Mouse (Mus musculus): ENCODE results near the gene Prc1. TPM values are rescaled to one million over a fixed set of nuclear protein-coding genes. Genes with fewer than 3 reads are reported as not detected.

The Prc1 gene
- total and polyA plus RNA-seq, 2 experiments from 2014 or later: 12.9 to 14.1 TPM

GRCm38 (mm10) chr7:80334848-80335247, 40.6 kb downstream of the Prc1 start:
- H3K4me1 ChIP-seq (ENCODE audit: insufficient read depth, low read length): peaks cover 13% of the 10 kb centered on the region; the same call in 1 of the 2 replicates
- no peaks in the 10 kb centered on the region for H3K27me3 ChIP-seq (ENCODE audit: insufficient read depth, low read length)
- no peak overlapping the region for H3K27ac ChIP-seq (ENCODE audit: low read depth, low read length)
- no peaks in the 10 kb centered on the region for H3K9me3 ChIP-seq (ENCODE audit: low read length)
- peaks cover 66% of the 10 kb centered on the region for H3K36me3 ChIP-seq (ENCODE audit: insufficient read depth, low read length)
- DNase-seq (ENCODE audit: low spot score): no peak
- WGBS: 96% methylated on average over 4 of the region's 4 CpGs
- ATAC-seq (ENCODE audit: low FRiP score): no peak
- no peak for TF ChIP-seq CTCF (IDR thresholded peaks at IDR 0.05)
- no peak overlapping the region for H3K9ac ChIP-seq (replicated peaks; ENCODE audit: low read length, poor library complexity, severe bottlenecking)
- H3K4me3 ChIP-seq (ENCODE audit: low read depth, low read length): no peak overlapping the region
- no peak overlapping the region for H3K4me2 ChIP-seq (ENCODE audit: low read depth, low read length, poor library complexity, severe bottlenecking)

- peaks cover 47% of the 10 kb centered on the region for H3K36me3 ChIP-seq (ENCODE audit: insufficient read depth, low read length)
- no peak overlapping the region for H3K27ac ChIP-seq (ENCODE audit: low read depth, low read length)
- no peak for TF ChIP-seq CTCF (IDR thresholded peaks at IDR 0.05)
- no peak overlapping the region for H3K9ac ChIP-seq (replicated peaks; ENCODE audit: low read length, poor library complexity, severe bottlenecking)
- WGBS: 94% methylated on average over 3 of the region's 3 CpGs
- peaks cover 16% of the 10 kb centered on the region; the same call in 1 of the 2 replicates for H3K4me1 ChIP-seq (ENCODE audit: insufficient read depth, low read length)
- DNase-seq (ENCODE audit: low spot score) (no peak), ATAC-seq (ENCODE audit: low FRiP score) (no peak)
- H3K27me3 ChIP-seq (ENCODE audit: insufficient read depth, low read length): no peaks in the 10 kb centered on the region
- H3K4me2 ChIP-seq (ENCODE audit: low read depth, low read length, poor library complexity, severe bottlenecking): no peak overlapping the region
- no peaks in the 10 kb centered on the region for H3K9me3 ChIP-seq (ENCODE audit: low read length)
- H3K4me3 ChIP-seq (ENCODE audit: low read depth, low read length): no peak overlapping the region
Observed at GRCm38 (mm10) chr7:80336932-80337331, 42.7 kb downstream of the Prc1 start.

GRCm38 (mm10) chr7:80339371-80339770, 45.1 kb downstream of the Prc1 start:
- 6% methylated on average over 17 of the region's 17 CpGs for WGBS
- Histone ChIP-seq H3K36me3 (ENCODE audit: insufficient read depth, low read length) (peaks cover 27% of the 10 kb centered on the region), H3K4me3 (ENCODE audit: low read depth, low read length) (peak overlapping the region; percentile 53), H3K27me3 (ENCODE audit: insufficient read depth, low read length) (no peaks in the 10 kb centered on the region), H3K4me1 (ENCODE audit: insufficient read depth, low read length) (peaks cover 28% of the 10 kb centered on the region; the same call in 1 of the 2 replicates), H3K9ac (replicated peaks; ENCODE audit: low read length, poor library complexity, severe bottlenecking) (peak overlapping the region; percentile 79), H3K9me3 (ENCODE audit: low read length) (no peaks in the 10 kb centered on the region), H3K4me2 (ENCODE audit: low read depth, low read length, poor library complexity, severe bottlenecking) (peak overlapping the region; percentile 82), H3K27ac (ENCODE audit: low read depth, low read length) (peak overlapping the region; percentile 90)
- DNase-seq (ENCODE audit: low spot score): peak; percentile 45
- TF ChIP-seq CTCF (IDR thresholded peaks at IDR 0.05): no peak
- no peak for ATAC-seq (ENCODE audit: low FRiP score)

- Histone ChIP-seq H3K4me1 (ENCODE audit: insufficient read depth, low read length) (peaks cover 28% of the 10 kb centered on the region; the same call in 1 of the 2 replicates), H3K27ac (ENCODE audit: low read depth, low read length) (peak overlapping the region; percentile 90), H3K27me3 (ENCODE audit: insufficient read depth, low read length) (no peaks in the 10 kb centered on the region), H3K4me3 (ENCODE audit: low read depth, low read length) (peak overlapping the region; percentile 53), H3K9ac (replicated peaks; ENCODE audit: low read length, poor library complexity, severe bottlenecking) (peak overlapping the region; percentile 79), H3K36me3 (ENCODE audit: insufficient read depth, low read length) (peaks cover 21% of the 10 kb centered on the region), H3K9me3 (ENCODE audit: low read length) (no peaks in the 10 kb centered on the region), H3K4me2 (ENCODE audit: low read depth, low read length, poor library complexity, severe bottlenecking) (peak overlapping the region; percentile 82)
- ATAC-seq (ENCODE audit: low FRiP score): peak; percentile 96
- peak; percentile 91 for TF ChIP-seq CTCF (IDR thresholded peaks at IDR 0.05)
- DNase-seq (ENCODE audit: low spot score): peak; percentile 97
- WGBS: under 1% methylated on average over 45 of the region's 45 CpGs
Observed at GRCm38 (mm10) chr7:80339793-80340628, 45.8 kb downstream of the Prc1 start.

GRCm38 (mm10) chr7:80340793-80341192, 46.5 kb downstream of the Prc1 start, which contains the start of gene Unc45a:
TSS of gene Unc45a (minus strand) at chr7:80341005.
- DNase-seq (ENCODE audit: low spot score) (peak; percentile 77), ATAC-seq (ENCODE audit: low FRiP score) (peak; percentile 58)
- WGBS: 4% methylated on average over 11 of the region's 11 CpGs
- Histone ChIP-seq H3K4me3 (ENCODE audit: low read depth, low read length) (peak within 1 kb of the TSS; percentile 53), H3K27ac (ENCODE audit: low read depth, low read length) (peak within 1 kb of the TSS; percentile 90), H3K9ac (replicated peaks; ENCODE audit: low read length, poor library complexity, severe bottlenecking) (peak within 1 kb of the TSS; percentile 79), H3K4me2 (ENCODE audit: low read depth, low read length, poor library complexity, severe bottlenecking) (peak within 1 kb of the TSS; percentile 82), H3K9me3 (ENCODE audit: low read length) (no peaks in the 10 kb centered on the region), H3K4me1 (ENCODE audit: insufficient read depth, low read length) (peaks cover 28% of the 10 kb centered on the region; the same call in 1 of the 2 replicates), H3K27me3 (ENCODE audit: insufficient read depth, low read length) (no peaks in the 10 kb centered on the region), H3K36me3 (ENCODE audit: insufficient read depth, low read length) (peaks cover 13% of the 10 kb centered on the region)
- peak; percentile 78 for TF ChIP-seq CTCF (IDR thresholded peaks at IDR 0.05)

- H3K9me3 ChIP-seq (ENCODE audit: low read length): no peaks in the 10 kb centered on the region
- H3K27ac ChIP-seq (ENCODE audit: low read depth, low read length): no peak overlapping the region
- H3K36me3 ChIP-seq (ENCODE audit: insufficient read depth, low read length): 0 out of 2 replicates have a peak, but pooled peaks cover 3% of the 10 kb centered on the region
- DNase-seq (ENCODE audit: low spot score): no peak
- TF ChIP-seq CTCF (IDR thresholded peaks at IDR 0.05): no peak
- ATAC-seq (ENCODE audit: low FRiP score): no peak
- no peaks in the 10 kb centered on the region for H3K27me3 ChIP-seq (ENCODE audit: insufficient read depth, low read length)
- peaks cover 28% of the 10 kb centered on the region; the same call in 1 of the 2 replicates for H3K4me1 ChIP-seq (ENCODE audit: insufficient read depth, low read length)
- no peak overlapping the region for H3K9ac ChIP-seq (replicated peaks; ENCODE audit: low read length, poor library complexity, severe bottlenecking)
- WGBS: 56% methylated on average over 7 of the region's 7 CpGs
- H3K4me2 ChIP-seq (ENCODE audit: low read depth, low read length, poor library complexity, severe bottlenecking): no peak overlapping the region; the same call in 1 of the 2 replicates
- no peak overlapping the region for H3K4me3 ChIP-seq (ENCODE audit: low read depth, low read length)
Observed at GRCm38 (mm10) chr7:80341793-80342192, 47.5 kb downstream of the Prc1 start.
